Mouse (Mus musculus) lung, adult 2 months (tissue): ENCODE measurements around the gene Sectm1b.

Source experiments
- CTCF ChIP-seq: fragments of 200-500 bp; IDR thresholded peaks from 2 replicates; pipeline ENCODE4 v1.5.1; 2011; ENCODE audit warnings: mild to moderate bottlenecking, low read length, control low read depth; ENCODE audit not compliant: insufficient read depth
- POLR2A ChIP-seq: fragments of 200-500 bp; IDR thresholded peaks from 2 replicates; pipeline ENCODE4 v1.6.1; 2011; ENCODE audit warnings: low read depth, mild to moderate bottlenecking, control low read depth, low read length, borderline replicate concordance; ENCODE audit errors: extremely low read depth

DNA sequence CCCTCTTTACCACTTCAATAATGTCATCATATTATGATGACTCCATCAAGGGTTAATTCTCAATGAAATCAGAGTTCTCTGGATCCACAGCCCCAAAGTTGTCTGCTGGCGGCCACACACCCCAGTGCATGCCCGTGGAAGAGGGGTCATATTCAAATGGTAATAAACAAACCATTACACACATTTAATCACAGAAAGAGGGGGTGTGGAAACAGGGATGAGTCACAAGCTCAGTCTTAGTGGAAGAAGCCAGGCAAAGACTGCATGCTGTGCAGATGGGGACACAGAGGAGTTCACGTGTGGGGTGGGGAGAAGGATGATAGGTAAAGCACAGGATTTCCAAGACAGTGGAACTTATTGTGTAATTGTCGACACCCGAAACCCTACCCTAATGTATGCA, 59.1 kb downstream of the Sectm1b start:
- TF ChIP-seq CTCF (no peak), POLR2A (no peak)
